Mouse (Mus musculus) forebrain, embryonic 10.5 days (tissue): Measurements from ENCODE around the gene Klrb1a. TPM values are rescaled to one million over a fixed set of nuclear protein-coding genes. Genes with fewer than 3 reads are reported as not detected.
"Not testable (repeated sequence)": the region's sequence is repeated elsewhere in the genome, so short reads cannot be mapped to it uniquely, and the experiment has no call there.

ENCODE experiments used
- DNase-seq: peaks from one replicate; pipeline ENCODE4 v3.0.0-alpha.2; 2017; ENCODE audit warnings: low spot score; ENCODE audit errors: extremely low spot score
- H3K27ac ChIP-seq: fragments of 300-500 bp; sonication (generic); 2 replicates; pipeline ENCODE4 v1.5.1; 2016; ENCODE audit warnings: mild to moderate bottlenecking
- H3K27me3 ChIP-seq: fragments of 300-500 bp; sonication (generic); 2 replicates; pipeline ENCODE4 v1.6.1; 2016; ENCODE audit warnings: mild to moderate bottlenecking; ENCODE audit not compliant: poor library complexity, severe bottlenecking
- H3K36me3 ChIP-seq: fragments of 300-500 bp; sonication (generic); replicated peaks from 2 replicates; pipeline ENCODE4 v1.6.1; 2016; ENCODE audit warnings: mild to moderate bottlenecking, moderate library complexity
- H3K4me1 ChIP-seq: fragments of 300-500 bp; sonication (generic); 2 replicates; pipeline ENCODE4 v1.6.1; 2016
- H3K4me3 ChIP-seq: fragments of 300-500 bp; sonication (generic); 2 replicates; pipeline ENCODE4 v1.5.1; 2016; ENCODE audit warnings: mild to moderate bottlenecking, moderate library complexity
- H3K9me3 ChIP-seq: fragments of 300-500 bp; sonication (generic); 2 replicates; pipeline ENCODE4 v1.6.1; 2016; ENCODE audit warnings: mild to moderate bottlenecking, moderate library complexity
- WGBS: fragments of 180-500 bp; shearing (Covaris S2); methylation state at CpG from one replicate; pipeline ENCODE4 v1.1.7; 2016; 5-methylcytosine and 5-hydroxymethylcytosine counted together
- polyA plus RNA-seq: library from polyadenylated mRNA; unstranded; fragments of >200 nt; fragmentation: Nextera tagmentation; extraction: Ambion mirVana; gene quantifications from 2 replicates; pipeline ENCODE4 v1.2.1, GENCODE M21; 2016

Klrb1a gene
- not detected in 2 replicates for polyA plus RNA-seq

GRCm38 (mm10) chr6:128623433-128623832, at the start of gene Klrb1a:
Klrb1a (minus strand) TSS chr6:128623533.
- not testable (repeated sequence) for H3K27me3 ChIP-seq, H3K9me3 ChIP-seq, DNase-seq, H3K36me3 ChIP-seq, H3K27ac ChIP-seq, H3K4me1 ChIP-seq, H3K4me3 ChIP-seq
- WGBS, result 92% methylated on average over 5 of the region's 5 CpGs

DNA sequence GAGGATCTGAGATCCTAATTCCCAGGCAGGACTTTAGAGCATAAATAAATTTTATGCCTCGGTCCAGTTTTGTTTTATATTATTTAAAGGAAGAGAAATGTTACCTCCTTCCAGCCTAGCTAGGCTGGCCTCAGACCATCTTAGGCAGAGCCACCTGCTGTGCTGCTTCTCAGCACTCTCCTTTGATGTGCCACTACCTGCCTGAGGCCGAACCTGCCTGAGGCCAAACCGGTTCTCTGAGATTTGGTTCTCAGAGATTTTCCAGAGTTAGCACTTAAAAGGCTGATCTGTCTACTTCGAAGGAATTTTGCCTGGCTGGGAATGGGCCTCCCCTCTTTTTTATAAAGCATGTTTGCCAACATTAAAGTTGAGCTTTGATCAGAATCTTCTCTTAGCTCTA, 46.6 kb upstream of the Klrb1a start:
- Histone ChIP-seq H3K4me3 (no peak overlapping the region), H3K27ac (no peak overlapping the region), H3K36me3 (no peaks in the 10 kb centered on the region), H3K27me3 (no peaks in the 10 kb centered on the region), H3K9me3 (no peaks in the 10 kb centered on the region), H3K4me1 (no peaks in the 10 kb centered on the region)
- no peak for DNase-seq
- 66% methylated on average over 4 of the region's 4 CpGs for WGBS

DNA sequence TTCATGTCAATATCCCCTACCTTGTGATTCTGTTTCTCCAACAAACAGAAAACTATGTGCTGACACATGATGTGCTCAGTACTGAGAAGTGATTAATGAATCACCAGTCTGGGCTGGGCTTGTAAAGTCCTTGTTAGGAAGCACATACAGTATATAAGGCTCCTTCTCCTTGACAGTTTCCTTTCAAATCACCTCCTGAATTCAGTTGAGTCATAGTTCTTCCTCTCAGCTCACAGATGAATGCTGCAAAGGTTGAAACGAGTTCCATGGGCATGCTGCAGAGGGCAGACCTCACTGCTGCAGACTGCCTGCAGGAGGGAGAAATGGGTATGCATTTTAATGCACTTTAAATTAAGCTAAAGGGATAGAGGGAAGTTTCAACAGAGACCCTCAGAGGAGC, 38.9 kb upstream of the Klrb1a start, which contains the start of gene Clec2h:
Gene Clec2h (plus strand): TSS at position 180 of the 400 bp plus-strand sequence.
- H3K27me3 ChIP-seq, result no peaks in the 10 kb centered on the region
- no peak for DNase-seq
- H3K27ac ChIP-seq, result no peak within 1 kb of the TSS
- H3K4me3 ChIP-seq, result no peak within 1 kb of the TSS
- H3K9me3 ChIP-seq, result no peaks in the 10 kb centered on the region
- no peaks in the 10 kb centered on the region for H3K36me3 ChIP-seq
- no peaks in the 10 kb centered on the region for H3K4me1 ChIP-seq
- 33% methylated on average over 1 of the region's 1 CpGs for WGBS

GRCm38 (mm10) chr6:128661249-128661648, 37.9 kb upstream of the Klrb1a start:
- no peaks in the 10 kb centered on the region for H3K4me1 ChIP-seq
- H3K27ac ChIP-seq, result no peak overlapping the region
- no peaks in the 10 kb centered on the region for H3K36me3 ChIP-seq
- H3K4me3 ChIP-seq, result no peak overlapping the region
- H3K9me3 ChIP-seq, result no peaks in the 10 kb centered on the region
- H3K27me3 ChIP-seq, result no peaks in the 10 kb centered on the region
- DNase-seq, result no peak
- WGBS, result 95% methylated on average over 1 of the region's 1 CpGs

GRCm38 (mm10) chr6:128652938-128653337, 29.6 kb upstream of the Klrb1a start:
- Histone ChIP-seq H3K9me3 (no peaks in the 10 kb centered on the region), H3K4me1 (no peaks in the 10 kb centered on the region), H3K36me3 (no peaks in the 10 kb centered on the region), H3K4me3 (no peak overlapping the region), H3K27ac (no peak overlapping the region), H3K27me3 (no peaks in the 10 kb centered on the region)
- 97% methylated on average over 1 of the region's 1 CpGs for WGBS
- no peak for DNase-seq

DNA sequence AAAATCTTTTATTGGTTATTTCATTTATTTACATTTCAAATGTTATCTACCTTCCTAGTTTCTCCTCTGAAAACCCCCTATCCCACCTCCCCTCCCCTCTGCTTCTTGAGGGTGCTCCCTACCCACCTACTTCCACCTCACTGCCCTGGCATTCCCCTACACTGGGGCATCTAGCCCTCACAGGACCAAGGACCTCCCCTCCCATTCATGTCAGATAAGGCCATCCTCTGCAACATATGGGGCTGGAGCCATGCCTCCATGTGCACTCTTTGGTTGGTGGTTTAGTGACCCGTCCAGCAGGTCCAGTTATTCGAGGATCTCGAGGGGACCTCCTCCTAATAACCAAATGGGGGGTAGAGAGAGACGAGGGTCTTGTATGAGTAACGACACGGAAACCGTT, 27.5 kb upstream of the Klrb1a start:
- H3K4me1 ChIP-seq, DNase-seq, H3K27ac ChIP-seq, H3K4me3 ChIP-seq, H3K9me3 ChIP-seq, H3K27me3 ChIP-seq, H3K36me3 ChIP-seq: not testable (repeated sequence)
- 92% methylated on average over 7 of the region's 7 CpGs for WGBS

GRCm38 (mm10) chr6:128650187-128650586, 26.9 kb upstream of the Klrb1a start:
- H3K27ac ChIP-seq, result no peak overlapping the region
- no peaks in the 10 kb centered on the region for H3K4me1 ChIP-seq
- H3K36me3 ChIP-seq, result no peaks in the 10 kb centered on the region
- DNase-seq, result no peak
- H3K27me3 ChIP-seq, result no peaks in the 10 kb centered on the region
- H3K4me3 ChIP-seq, result no peak overlapping the region
- 90% methylated on average over 1 of the region's 1 CpGs for WGBS
- H3K9me3 ChIP-seq, result no peaks in the 10 kb centered on the region

GRCm38 (mm10) chr6:128649681-128650080, 26.3 kb upstream of the Klrb1a start:
- H3K27me3 ChIP-seq, result no peaks in the 10 kb centered on the region
- WGBS, result 95% methylated on average over 3 of the region's 3 CpGs
- DNase-seq, result no peak
- H3K4me1 ChIP-seq, result no peaks in the 10 kb centered on the region
- H3K27ac ChIP-seq, result no peak overlapping the region
- no peaks in the 10 kb centered on the region for H3K9me3 ChIP-seq
- H3K4me3 ChIP-seq, result no peak overlapping the region
- H3K36me3 ChIP-seq, result no peaks in the 10 kb centered on the region

GRCm38 (mm10) chr6:128645708-128646107, 22.4 kb upstream of the Klrb1a start:
- H3K4me1 ChIP-seq, H3K4me3 ChIP-seq, H3K27me3 ChIP-seq, H3K9me3 ChIP-seq, H3K27ac ChIP-seq, DNase-seq, H3K36me3 ChIP-seq: not testable (repeated sequence)
- 91% methylated on average over 12 of the region's 12 CpGs for WGBS

GRCm38 (mm10) chr6:128644694-128645093, 21.4 kb upstream of the Klrb1a start:
- not testable (repeated sequence) for H3K36me3 ChIP-seq, H3K9me3 ChIP-seq, H3K4me1 ChIP-seq, H3K27ac ChIP-seq, DNase-seq, H3K4me3 ChIP-seq, H3K27me3 ChIP-seq
- 97% methylated on average over 20 of the region's 20 CpGs for WGBS

- Histone ChIP-seq H3K36me3 (no peaks in the 10 kb centered on the region), H3K27ac (no peak overlapping the region), H3K9me3 (no peaks in the 10 kb centered on the region), H3K27me3 (no peaks in the 10 kb centered on the region), H3K4me3 (no peak overlapping the region), H3K4me1 (no peaks in the 10 kb centered on the region)
- WGBS, result 68% methylated on average over 2 of the region's 2 CpGs
- no peak for DNase-seq
Measured at GRCm38 (mm10) chr6:128643999-128644398, 20.7 kb upstream of the Klrb1a start.

DNA sequence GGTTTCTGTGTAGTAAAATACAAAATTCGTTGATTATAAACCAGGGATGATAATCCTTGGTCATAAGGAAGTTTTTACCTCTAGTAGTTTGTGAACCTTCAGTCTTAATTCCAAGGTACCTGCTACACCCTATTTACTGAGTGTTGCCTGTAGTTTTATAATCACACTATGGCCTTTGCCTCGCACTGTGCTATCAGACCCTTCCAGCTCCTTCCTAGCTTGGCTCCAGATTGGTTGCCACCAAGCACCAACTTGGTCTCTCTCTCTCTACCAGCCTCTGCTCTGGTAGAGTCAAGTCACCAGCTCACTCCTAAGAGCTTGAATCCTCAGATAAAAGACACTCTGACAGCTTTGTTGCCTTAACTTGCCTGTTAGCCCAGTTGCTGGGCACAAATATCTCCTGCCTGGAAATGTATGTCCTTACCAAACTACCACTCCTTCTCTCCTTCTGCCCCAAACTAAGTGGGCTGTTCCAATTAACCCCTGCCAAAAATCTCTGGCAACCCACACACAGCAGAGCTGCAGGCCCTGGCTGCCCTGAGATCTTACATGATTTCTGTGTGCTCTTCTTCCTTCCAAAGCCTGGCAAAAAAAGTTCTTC, 17.9 kb upstream of the Klrb1a start:
- WGBS, result 81% methylated on average over 2 of the region's 2 CpGs
- Histone ChIP-seq H3K27ac (no peak overlapping the region), H3K4me3 (no peak overlapping the region), H3K27me3 (no peaks in the 10 kb centered on the region), H3K9me3 (no peaks in the 10 kb centered on the region; the same call in 1 of the 2 replicates), H3K4me1 (no peaks in the 10 kb centered on the region), H3K36me3 (no peaks in the 10 kb centered on the region)
- no peak for DNase-seq

- 98% methylated on average over 1 of the region's 1 CpGs for WGBS
- H3K27ac ChIP-seq, result no peak overlapping the region
- H3K4me3 ChIP-seq, result no peak overlapping the region
- H3K4me1 ChIP-seq, result no peaks in the 10 kb centered on the region
- H3K9me3 ChIP-seq, result no peaks in the 10 kb centered on the region; the same call in 1 of the 2 replicates
- H3K36me3 ChIP-seq, result no peaks in the 10 kb centered on the region
- DNase-seq, result no peak
- H3K27me3 ChIP-seq, result no peaks in the 10 kb centered on the region
Measured at GRCm38 (mm10) chr6:128640673-128641072, 17.3 kb upstream of the Klrb1a start.
